Mouse (Mus musculus) left cerebral cortex, postnatal 4 days (tissue): ENCODE measurements around the gene Krt222. TPM values are rescaled to one million over a fixed set of nuclear protein-coding genes. Genes with fewer than 3 reads are reported as not detected.

Source experiments
- DNase-seq: peaks from one replicate; pipeline ENCODE4 v3.0.0-alpha.2; 2022
- intact Hi-C: fragments of 180-260 bp; cut with DNase I; formaldehyde crosslinking; loops from one replicate; pipeline ENCODE4 v1.15.1; 2025
- total RNA-seq, 2 experiments: library from RNA; stranded (reverse); gene quantifications; 2 replicates each; pipeline ENCODE4 v1.2.3; 2021

The Krt222 gene
- total RNA-seq, 2 experiments from 2014 or later: 9.2 to 10.8 TPM

DNA sequence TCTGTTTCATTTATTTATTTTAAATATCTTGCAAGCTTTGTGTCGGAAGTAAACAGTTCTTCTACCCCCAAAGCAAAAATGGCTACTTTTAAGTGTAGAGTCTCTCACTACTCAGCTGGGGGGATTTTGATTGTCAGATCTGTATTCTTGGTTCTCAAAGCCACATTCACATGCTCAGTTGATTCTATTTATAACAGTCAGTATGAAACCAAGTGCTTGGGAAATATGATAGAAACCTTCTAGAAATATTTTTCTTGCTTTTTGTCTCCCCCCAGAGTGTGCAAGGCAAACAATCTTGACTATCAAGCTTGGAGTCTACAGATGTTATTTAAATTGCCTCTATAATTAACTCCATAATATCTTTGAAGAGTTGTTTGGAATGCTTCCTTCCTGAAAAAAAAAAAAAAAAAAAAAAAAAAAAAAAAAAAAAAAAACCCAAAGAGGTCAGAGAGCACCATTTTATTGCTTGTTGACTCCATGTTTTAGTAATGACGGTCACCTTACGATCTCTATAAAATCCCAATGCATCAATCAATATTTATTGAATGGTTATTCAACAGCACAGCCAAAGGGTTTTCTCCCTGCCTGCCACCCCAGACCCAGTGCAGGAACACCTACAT, 575 bp downstream of the Krt222 start:
- DNase-seq: no peak
- intact Hi-C loops: no loop called here

DNA sequence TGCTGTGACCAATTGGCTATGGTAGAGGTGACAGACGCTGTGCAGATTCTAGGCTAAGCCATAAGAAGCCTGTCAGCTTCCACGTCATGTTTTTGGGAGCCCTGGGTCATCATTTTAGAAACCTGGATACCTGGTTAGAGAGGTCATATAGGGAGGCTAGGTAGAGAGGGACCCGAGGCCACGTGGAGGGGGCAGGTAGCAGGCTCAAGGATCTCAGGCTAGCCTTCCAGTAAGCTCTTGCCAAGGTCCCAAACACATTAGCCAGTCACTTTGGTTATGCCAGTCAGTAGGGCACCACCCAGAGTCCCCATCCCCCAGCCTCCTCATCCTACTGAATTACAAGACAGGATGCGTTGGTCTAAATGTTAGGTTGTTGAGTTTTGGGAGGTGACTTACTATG, 1.8 kb downstream of the Krt222 start:
- no peak for DNase-seq
- intact Hi-C loops: no loop called here

DNA sequence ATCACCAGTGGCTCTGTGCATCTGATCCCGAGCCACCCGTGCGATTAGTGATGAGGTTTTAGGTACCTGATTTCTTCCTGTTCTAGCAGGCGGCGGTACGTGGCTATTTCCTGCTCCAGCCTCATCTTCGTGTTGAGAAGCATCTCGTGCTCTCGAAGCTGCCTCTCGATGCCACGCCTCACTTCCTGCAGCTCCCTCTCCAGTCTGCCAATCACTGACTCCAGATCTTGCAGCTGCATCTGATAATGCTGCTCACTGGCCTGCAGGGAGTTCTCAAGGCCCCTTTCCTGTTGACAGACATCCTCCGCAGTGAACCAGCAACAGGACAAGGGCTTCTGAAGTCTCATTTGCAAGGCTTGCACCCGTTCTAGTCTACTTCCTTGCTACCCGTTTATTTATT, 5.4 kb downstream of the Krt222 start:
- intact Hi-C loops: no loop called here

DNA sequence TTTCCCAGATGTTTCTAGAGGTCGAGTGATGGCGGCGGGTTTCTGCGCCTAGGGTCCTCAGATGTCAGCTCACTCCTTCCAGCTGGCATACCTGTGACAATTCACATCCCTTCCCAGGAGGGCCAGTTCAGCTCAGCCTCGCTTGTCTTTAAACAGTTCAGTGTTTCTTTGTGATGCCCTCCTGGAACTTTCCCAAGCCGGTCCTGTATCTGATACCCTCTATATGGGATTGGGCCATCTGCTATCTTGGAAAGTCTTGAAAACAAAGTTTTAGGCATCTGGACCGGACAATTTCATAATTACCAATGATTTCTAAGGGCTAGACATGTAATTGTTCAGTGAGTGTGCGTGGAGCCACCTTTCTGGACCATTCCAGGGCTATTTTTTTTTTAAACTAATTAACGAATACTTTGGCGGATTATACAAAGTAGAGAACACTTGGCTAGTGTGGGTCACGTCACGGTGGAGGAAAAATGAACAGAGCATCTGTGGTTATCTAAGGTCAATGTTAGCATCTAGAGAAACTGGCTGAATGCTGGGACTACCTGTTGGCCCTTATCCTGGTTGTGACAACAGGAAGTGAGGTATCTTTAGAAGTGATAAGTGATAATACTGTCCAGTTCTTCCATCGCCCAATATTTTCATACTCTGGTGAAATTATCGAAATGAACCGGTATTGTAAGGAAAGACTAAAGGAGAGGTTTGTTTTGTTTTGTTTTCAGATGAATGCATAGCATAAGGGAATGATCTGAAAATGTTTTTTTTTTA, 12.7 kb downstream of the Krt222 start:
- DNase-seq: no peak
- intact Hi-C loops: no loop called here

More for the DNA sequence above, 5.4 kb downstream of the Krt222 start:
- DNase-seq: no peak

DNA sequence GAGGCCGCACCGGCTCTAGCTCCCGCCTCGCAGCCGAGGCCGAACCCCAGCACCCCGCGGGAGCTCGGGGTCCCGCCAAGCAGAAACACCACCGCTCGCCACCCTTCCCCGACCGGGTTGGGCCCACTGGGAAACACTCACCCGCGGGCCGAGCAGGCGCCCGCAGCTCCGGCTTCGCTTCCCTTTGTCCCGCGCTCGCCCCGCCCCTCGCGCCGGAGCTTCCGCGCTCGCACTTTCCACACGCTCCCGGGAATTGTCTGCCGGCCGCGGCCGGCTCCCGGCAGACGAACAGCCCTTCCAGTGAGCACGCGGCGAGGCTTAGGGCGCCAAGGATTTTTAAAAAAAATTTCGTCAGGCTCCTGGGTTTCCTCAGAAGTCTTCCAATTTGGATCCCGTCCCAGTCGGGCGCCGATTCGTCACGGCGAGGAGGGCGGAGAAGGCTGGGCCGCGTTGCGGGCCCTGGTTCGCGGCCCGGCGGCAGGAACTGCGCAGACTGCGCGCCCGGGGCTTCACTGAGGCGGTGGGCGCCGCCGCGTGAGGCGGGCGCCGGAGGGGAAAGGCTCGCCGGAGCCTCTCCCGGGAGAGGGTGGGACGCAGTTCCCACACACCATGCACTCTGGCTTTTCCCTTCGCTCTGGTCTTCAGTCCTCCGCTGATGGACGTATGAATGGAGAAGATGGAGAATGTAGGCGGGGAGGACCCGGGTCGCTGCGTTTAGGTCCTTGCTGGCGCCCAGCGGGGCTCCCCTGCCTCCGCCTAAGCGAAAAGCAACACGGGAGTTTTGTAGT, 13.4 kb downstream of the Krt222 start, which contains the start of gene Smarce1:
Gene Smarce1 (minus strand): TSS at position 757 of the 788 bp plus-strand sequence.
- DNase-seq: peak; percentile 85
- intact Hi-C loops: no loop called here

DNA sequence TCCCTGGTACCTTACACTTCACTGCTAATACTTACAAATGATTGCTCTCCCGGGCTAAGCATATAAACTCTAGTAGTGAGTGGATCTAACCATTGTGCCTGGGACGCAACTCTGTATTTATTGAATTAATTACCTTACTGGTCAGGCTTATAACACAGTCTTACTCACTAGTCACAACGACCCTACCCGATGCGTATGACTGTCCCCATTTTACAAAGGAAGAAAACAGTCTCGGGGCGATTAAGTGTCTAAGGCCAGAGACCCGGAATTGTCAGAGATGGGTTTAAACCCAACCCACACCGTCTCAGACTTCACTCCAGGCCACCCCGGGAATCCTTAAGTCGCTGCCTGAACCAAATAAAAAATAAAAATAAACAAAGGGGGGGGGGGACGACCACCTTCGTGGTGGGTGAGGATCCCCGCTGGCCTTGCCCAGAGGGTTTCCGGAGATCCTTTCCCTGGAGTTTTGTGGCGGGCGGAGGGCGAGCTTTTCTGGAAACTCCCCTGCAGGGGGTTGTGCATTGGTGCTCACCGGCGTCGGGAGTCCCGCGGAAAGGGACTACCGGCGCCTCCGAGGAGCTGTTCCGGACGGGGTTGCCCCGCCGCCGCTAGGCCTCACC, 14.1 kb downstream of the Krt222 start:
- DNase-seq: no peak

DNA sequence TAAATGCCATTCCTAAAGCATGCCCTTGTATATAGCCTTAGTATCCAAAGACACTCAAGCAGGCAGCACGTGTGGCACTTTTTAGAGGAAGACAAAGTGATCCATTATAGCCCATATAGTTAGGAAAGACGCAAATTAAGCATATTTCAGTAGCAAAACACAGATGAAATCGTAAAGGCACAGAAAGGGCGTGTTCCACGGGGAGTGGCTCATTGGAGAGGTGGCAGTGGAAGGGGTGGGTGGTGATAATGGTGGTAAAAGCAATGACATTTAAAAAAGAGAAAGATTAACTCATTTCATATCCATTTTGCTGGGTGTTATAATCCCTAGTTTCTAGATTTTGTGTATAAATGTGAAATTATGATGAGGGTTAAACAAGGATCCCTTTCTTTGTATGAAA, 17.6 kb downstream of the Krt222 start:
- intact Hi-C loops: no loop called here
- DNase-seq: no peak

More for the DNA sequence above, 14.1 kb downstream of the Krt222 start:
- intact Hi-C loops: no loop called here

DNA sequence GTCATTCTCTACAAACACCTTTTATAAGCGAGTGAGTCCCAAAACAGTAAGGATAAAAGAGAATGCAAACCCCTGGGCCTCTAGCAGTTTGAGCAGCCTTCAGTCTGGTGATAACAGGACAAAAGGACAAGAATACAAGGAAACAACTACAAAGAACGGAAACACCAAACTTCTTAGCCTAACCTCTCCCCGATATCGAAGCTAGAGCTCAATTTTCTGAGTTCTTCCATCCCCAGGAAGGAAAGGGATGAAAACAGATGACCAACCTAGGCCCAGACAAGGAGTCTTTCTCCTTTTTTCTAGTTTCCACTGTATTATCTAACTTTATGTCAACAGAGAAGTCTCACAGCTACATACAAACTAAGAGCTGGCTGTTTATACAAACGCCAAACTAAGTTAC, 20.6 kb downstream of the Krt222 start:
- no peak for DNase-seq
- intact Hi-C loops: no loop called here

DNA sequence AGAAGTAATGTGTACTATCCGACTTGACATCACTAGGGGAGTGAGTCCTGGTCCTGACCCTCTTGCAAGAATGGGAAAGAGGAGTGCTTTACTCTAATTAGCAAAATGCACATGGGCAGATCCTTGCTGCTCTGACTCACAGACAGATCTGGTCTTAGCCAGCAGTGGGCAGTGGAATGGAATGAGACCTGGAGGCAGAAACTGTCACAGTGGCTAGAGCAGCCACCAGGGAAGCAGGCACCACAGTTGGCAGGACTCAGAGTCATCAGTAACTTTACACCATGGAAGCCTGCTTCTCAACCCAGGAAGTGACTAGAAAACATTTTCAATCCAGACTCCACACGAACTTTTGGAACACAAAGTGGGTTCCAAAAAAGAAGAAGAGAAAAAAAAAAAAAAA, 22.1 kb downstream of the Krt222 start:
- no peak for DNase-seq
- intact Hi-C loops: no loop called here

DNA sequence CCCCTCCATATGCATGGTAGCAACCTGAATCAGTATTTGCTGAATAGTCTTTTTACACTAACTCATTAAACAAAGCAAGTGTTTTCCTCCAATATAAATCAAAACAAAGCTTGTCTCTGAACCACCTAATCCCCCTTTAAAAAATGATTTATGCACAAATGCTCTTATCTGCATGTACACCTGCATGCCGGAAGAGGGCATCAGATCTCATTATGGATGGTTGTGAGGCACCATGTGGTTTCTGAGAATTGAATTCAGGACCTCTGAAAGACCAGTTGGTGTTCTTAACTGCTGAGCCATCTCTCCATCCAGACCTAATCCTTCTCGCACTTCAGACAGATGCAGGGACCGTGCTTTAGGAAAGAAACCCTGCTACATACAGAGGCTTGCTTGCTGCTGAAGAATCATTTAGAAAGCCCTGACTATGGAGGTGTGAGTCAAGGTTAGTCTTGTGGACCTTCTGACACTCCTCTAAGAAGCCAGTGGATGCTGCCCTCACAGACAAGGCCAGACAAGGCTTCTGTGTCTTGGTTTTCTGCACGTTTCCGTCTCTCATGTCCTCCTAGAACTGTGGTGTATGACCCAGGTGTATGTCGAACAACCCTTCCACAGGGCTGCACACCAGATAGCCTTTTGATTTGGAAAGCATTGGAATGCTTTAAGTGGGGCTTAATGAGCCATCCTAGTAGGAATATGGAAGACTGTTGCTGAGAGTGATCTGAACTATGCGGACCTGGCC, 26.5 kb downstream of the Krt222 start:
- no peak for DNase-seq

DNA sequence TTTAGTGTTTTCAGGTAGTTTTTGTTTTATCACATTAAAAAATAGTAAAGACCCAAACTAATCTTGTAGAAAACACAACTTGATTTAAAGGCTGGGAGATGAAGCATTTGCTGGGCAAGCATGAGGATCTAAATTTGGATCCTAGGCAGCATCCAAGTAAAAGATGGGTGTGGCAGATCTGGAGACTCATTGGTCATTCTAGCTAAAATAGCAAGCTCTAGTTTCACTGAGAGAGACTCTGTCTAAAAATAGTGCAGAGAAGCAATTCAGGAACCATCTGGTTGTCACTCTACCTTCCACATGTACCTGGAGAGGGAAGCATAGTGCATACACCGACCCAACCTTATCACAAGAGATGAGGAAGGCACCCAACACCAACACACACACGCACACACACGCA, 27.7 kb downstream of the Krt222 start:
- no peak for DNase-seq
- intact Hi-C loops: no loop called here

More for the DNA sequence above, 26.5 kb downstream of the Krt222 start:
- intact Hi-C loops: no loop called here

DNA sequence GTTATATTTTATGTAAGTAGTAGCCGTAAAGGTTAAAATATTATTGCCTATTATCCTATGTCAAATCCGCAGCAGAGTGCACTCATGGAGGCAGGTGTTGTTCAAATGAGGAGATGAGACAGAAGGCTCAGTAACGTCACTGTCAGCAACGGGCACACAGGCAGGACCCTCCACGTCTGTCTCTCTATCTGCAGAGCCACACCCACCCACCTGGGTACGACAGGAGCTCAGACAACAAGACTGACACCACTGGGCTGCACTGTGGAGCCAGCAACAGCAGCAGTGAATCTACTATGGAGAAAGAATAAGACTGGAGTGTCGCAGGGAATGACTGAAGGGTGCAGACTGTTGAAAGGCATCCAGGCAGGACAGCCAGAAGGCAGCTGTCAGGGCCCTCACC, 31.2 kb downstream of the Krt222 start:
- intact Hi-C loops: no loop called here
- DNase-seq: no peak

DNA sequence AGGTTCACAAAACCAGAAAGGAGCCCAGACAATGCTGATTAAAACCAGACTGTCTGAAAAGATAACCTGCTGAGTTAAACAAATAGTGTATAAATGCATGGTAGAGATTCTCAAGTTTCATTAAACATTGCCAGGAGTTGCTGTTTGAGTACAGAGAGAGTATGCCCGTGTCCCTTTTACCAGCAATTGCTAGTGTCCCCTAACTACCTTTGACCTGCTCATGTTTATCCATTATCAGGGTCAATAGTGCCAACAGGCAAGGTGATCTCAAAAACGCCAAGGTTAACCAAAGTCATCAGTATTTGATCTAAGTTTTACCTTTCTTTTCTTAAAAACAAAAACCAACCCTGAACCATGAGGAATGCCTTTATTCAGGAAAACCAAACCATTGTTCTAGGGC, 31.9 kb downstream of the Krt222 start:
- no peak for DNase-seq
- intact Hi-C loops: no loop called here

DNA sequence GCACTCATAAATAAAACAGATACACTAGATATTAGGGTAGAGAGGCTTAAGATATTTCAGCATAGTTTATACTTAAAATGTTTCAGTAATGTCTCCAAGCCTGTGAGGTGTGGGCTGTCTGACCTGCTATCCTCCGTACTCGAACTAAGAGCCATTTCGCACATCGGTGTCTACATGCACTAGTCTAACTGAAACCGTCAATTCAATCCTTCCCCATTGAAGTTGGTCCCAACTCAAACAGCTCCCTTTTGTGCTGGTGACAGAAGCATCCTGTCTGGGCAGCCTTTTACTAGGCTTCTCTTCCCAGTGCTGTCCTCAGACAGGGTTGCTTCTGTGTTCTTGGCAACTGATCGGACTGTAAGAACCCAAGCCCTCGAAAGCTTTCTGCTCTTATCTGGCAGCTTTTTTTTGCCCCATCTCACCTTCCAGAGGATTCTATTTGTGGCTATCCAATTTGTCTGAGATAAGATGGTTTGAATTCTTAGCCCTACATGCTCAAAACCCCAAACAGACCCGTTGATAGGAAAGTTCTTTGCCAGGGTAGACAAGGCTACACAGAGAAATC, 35.7 kb downstream of the Krt222 start:
- intact Hi-C loops: no loop called here
- DNase-seq: no peak

DNA sequence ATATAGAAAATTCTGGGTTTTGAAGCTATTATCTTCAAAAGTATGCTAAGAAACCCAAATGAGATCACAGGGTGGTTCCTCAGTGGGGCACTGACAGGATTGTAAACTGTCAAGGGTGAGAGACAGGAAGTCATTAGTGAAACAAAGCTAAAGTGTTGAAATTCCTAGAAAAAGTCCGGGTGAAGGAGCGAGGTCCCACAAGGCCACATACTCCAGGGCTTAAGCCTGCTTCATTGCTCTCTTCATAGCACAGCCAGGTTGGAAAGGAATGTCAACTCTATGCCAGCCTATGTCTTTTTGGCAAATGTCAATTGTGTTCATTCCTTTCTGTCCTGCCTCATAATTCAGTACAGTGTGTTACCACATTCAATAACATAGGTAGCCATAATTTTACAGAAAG, 36.4 kb downstream of the Krt222 start:
- no peak for DNase-seq
- intact Hi-C loops: no loop called here

DNA sequence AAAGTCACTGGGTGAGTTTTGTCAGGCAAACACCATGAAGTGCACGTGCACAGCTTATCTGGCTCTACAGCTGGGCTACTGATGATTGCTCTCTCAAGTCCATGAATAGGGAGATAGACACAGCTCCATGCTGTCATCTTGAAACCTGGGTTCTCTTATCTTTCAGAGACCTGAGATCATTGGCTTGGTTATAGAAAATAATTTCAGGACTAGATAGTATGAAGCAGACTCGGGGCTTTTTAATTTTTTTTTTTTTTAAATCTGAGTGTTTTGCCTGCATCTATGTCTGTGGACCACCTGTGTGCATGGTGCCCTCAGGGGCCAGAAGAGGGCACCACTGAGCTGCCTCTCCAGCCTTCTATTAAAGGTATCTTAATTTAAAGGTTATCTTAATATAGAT, 36.9 kb downstream of the Krt222 start:
- DNase-seq: peak; percentile 31
- intact Hi-C loops: no loop called here

DNA sequence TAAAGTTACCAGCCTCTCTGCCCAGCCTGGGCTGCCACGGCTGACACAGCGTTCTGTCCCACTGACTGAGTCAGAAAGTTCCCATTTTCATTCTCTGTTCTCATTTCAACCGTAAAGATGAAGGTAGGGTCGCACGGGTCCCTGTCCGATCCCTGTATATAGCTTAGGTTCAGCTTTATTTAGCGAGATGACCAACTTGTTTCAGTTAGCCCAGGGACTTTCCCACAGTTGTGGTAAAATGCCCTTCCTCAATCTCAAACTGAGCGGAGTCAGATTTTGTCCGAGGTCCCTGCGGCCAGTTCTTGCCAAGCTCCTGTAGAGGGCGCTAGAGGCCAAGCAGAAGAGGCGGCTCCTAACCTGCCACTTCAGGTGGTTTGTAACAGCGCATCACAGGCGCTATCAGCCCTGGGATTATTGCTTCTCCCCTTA, 54.7 kb downstream of the Krt222 start:
- peak; percentile 55 for DNase-seq
- intact Hi-C loops: loop anchor here (10.0 kb wide), 1 partner anchor 106 kb away; no protein-coding TSS in a partner anchor

DNA sequence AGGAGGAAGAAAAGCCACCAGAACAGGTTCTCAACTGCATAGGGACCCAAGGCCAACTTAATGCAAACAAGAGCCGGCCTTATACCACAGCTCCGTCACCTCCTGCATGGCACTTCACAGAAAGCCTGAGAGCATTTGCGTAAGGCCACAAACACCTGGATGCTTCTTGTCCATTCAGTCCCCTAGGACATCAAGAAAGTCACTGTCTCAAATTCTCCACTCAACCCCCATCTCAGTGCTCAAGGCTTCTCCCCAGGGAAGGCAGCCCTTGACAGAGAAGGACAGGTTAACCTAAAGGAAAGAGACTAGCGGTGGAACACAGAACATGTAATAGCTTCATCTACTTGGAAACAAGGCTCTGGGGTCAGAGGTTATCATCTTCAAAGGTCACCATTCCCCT, 56.5 kb downstream of the Krt222 start:
- intact Hi-C loops: loop anchor here (10.0 kb wide), 1 partner anchor 107 kb away; no protein-coding TSS in a partner anchor
- no peak for DNase-seq

DNA sequence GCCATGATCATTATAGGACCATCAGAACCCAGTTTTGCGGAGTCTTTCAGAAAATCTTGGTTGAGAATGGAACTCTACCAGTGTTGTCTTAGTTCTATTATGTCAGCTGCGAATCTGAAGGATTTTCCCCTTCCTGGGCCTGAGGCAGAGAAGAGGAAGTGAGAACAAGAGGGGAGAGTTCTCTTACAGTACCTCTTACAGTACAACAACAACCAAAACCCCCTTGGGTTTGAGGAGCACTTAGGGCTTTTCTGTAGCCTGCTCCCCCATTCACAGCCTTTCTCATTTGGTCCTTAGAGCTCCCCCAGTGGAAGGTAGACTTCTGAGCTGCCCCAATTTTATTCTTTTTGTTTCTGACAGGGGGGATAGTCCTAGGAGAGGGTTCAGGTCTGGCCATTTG, 57.0 kb downstream of the Krt222 start:
- no peak for DNase-seq
- intact Hi-C loops: loop anchor here (10.0 kb wide), 1 partner anchor 108 kb away; no protein-coding TSS in a partner anchor
